Mouse (Mus musculus): ENCODE results near the gene Sf1. TPM values are rescaled to one million over a fixed set of nuclear protein-coding genes. Genes with fewer than 3 reads are reported as not detected.

The Sf1 gene
- polyA plus RNA-seq (2014; fragmentation: Illumina TruSeq; extraction: RNeasy Lipid Tissue Mini Kit (QIAGEN cat#74804); ENCODE audit: low read depth, low replicate concordance): 77.9 TPM

GRCm38 (mm10) chr19:6363411-6364240 lies at the start of gene Sf1:
Gene Sf1, plus strand, starts transcription at chr19:6363690.

DNA sequence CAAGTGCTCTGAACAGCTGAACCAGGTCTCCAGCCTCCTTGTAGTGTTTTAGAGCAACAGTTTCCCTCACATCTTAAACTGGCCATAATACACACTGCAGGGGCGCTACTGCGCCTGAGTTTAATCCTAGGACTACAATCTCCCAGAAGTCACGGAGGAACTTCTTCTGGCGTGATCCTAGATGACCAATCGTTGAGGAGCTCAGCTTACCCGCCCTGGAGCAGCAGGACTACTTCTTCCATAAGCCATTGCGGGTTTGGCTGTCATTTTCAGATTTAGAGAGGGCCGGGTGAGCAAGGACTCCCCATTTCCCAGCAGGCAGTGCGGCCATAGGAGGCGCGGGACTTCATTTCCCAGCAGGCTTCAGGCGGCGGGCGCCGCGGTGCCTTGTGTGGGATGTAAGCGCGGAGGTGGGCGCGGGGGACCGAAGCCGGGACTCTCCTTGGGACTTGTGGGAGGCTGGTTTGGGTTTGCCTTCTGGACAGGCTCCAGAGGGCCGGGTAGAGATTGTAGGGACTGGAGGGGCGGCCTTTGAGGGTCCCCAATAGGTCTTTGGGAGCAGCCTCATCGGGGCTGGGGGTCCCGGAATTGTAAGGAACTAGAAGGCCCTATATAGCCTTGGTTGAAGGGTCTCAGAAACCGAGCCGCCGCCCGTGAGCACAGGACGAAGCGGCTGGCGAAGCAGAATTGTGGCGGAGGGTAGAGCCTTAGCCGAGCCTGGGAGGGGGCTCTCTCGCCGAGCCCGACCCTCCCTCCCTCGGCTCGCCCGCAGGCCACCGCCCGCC lies 28.6 kb upstream of the Sf1 start, which contains the start of gene Men1:
Gene Men1 (plus strand): TSS at position 307 of the 785 bp plus-strand sequence.

GRCm38 (mm10) chr19:6340524-6341452 lies 22.7 kb upstream of the Sf1 start, which contains the start of gene Map4k2:
Gene Map4k2, plus strand, starts transcription at chr19:6341135.

GRCm38 (mm10) chr19:6384128-6384527 lies 20.6 kb downstream of the Sf1 start, which contains the start of gene Pygm:
Gene Pygm, plus strand, starts transcription at chr19:6384399.

DNA sequence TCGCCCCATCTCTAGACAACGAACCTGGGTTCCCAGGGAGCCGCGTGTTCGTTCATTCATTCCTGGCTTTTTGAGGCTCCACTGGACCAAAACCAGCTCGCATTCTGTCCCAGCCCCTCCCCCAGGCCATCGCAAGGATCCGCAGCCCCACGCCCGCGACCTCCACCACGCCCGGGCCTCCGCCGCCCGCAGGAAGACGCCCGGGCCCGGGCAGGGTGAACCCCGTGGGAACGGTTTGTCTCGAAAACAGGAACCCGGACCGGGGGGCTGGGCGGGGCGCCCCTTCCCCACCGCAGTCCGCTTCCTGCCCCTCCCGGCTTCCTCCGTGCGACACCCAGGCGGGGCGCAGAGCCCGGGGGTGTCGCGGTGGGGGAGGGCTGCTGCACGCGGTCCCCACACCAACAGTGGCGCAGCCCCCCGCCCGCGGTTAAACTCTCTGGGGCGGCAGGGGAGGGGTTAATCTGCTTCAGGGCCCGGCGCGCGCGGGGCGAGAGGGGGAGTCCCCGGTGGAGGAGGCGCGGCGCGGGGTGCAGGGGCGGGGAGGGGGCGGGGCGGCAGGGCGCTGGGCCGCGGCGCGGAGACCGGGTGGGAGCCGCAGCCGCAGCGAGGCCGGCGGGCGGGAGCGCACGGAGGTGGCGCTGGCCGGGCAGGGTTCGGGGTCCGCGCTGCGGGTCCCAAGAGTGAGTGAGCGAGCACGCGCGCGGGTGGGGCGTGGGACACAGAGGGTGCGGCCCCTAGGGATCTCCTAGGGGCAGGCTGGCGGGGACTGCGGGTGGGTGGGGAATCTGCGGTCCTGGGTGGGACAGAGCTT lies 36.0 kb downstream of the Sf1 start, which contains the start of gene Rasgrp2:
Gene Rasgrp2 (plus strand): TSS at position 56 of the 811 bp plus-strand sequence.

DNA sequence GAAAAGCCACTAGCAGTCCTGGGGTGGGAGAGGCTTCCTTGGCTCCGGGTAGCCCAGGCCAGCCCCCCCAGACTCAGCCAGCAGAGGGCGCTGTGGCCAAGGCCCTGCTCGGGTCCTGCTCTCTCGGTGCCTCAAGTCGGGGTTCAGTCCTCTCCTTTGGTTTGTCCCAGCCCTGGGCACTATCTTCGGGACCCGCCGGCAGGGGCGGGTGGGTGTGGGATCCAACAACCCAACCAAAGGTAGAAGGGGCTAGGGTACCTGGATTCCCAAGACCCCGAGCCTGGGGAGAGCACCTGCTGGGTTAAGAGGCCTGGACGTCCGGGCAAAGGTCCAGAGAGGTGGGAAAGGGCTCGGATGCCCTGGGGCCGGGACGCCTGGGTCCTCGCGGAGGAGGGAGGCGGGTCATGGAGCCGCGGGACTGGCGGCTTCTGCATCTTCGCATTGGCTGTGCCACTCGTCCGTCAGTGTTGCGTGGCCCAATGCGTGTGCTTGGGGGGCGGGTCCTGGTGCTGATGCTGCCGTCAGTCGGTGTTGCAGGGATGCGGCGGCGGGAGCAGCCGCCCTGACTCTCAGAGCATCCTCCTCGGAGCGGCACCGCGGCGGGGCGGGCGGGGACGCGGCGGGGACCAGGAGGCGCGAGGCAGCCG lies 54.9 kb downstream of the Sf1 start, which contains the start of gene Nrxn2:
Gene Nrxn2 (plus strand): TSS at position 499 of the 647 bp plus-strand sequence.

Other genes starting within 250 kb of the Sf1 start
- gene Sac3d1, start 245.0 kb upstream of the Sf1 start, polyA plus RNA-seq (2014; fragmentation: Illumina TruSeq; extraction: RNeasy Lipid Tissue Mini Kit (QIAGEN cat#74804); ENCODE audit: low read depth, low replicate concordance): not detected
- 3.0 TPM for gene Snx15, start 235.4 kb upstream of the Sf1 start, polyA plus RNA-seq (2014; fragmentation: Illumina TruSeq; extraction: RNeasy Lipid Tissue Mini Kit (QIAGEN cat#74804); ENCODE audit: low read depth, low replicate concordance)
- gene Batf2, start 222.7 kb upstream of the Sf1 start, polyA plus RNA-seq (2014; fragmentation: Illumina TruSeq; extraction: RNeasy Lipid Tissue Mini Kit (QIAGEN cat#74804); ENCODE audit: low read depth, low replicate concordance): not detected
- 0.49 TPM for gene Arl2, start 222.1 kb upstream of the Sf1 start, polyA plus RNA-seq (2014; fragmentation: Illumina TruSeq; extraction: RNeasy Lipid Tissue Mini Kit (QIAGEN cat#74804); ENCODE audit: low read depth, low replicate concordance)
- gene Majin, start 179.3 kb upstream of the Sf1 start, polyA plus RNA-seq (2014; fragmentation: Illumina TruSeq; extraction: RNeasy Lipid Tissue Mini Kit (QIAGEN cat#74804); ENCODE audit: low read depth, low replicate concordance): not detected
- not detected for gene Gpha2, start 137.3 kb upstream of the Sf1 start, polyA plus RNA-seq (2014; fragmentation: Illumina TruSeq; extraction: RNeasy Lipid Tissue Mini Kit (QIAGEN cat#74804); ENCODE audit: low read depth, low replicate concordance)
- gene Ppp2r5b, start 127.8 kb upstream of the Sf1 start, polyA plus RNA-seq (2014; fragmentation: Illumina TruSeq; extraction: RNeasy Lipid Tissue Mini Kit (QIAGEN cat#74804); ENCODE audit: low read depth, low replicate concordance): 0.57 TPM
- not detected for gene Atg2a, start 122.0 kb upstream of the Sf1 start, polyA plus RNA-seq (2014; fragmentation: Illumina TruSeq; extraction: RNeasy Lipid Tissue Mini Kit (QIAGEN cat#74804); ENCODE audit: low read depth, low replicate concordance)
- gene Ehd1, start 87.0 kb upstream of the Sf1 start, polyA plus RNA-seq (2014; fragmentation: Illumina TruSeq; extraction: RNeasy Lipid Tissue Mini Kit (QIAGEN cat#74804); ENCODE audit: low read depth, low replicate concordance): 15.1 TPM
- 3.2 TPM for gene Cdc42bpg, start 57.2 kb upstream of the Sf1 start, polyA plus RNA-seq (2014; fragmentation: Illumina TruSeq; extraction: RNeasy Lipid Tissue Mini Kit (QIAGEN cat#74804); ENCODE audit: low read depth, low replicate concordance)
- gene Men1, start 28.7 kb upstream of the Sf1 start, polyA plus RNA-seq (2014; fragmentation: Illumina TruSeq; extraction: RNeasy Lipid Tissue Mini Kit (QIAGEN cat#74804); ENCODE audit: low read depth, low replicate concordance): 4.2 TPM
- gene Map4k2, start 22.6 kb upstream of the Sf1 start, polyA plus RNA-seq (2014; fragmentation: Illumina TruSeq; extraction: RNeasy Lipid Tissue Mini Kit (QIAGEN cat#74804); ENCODE audit: low read depth, low replicate concordance): 5.5 TPM
- 4.2 TPM for gene Pygm, start 20.7 kb downstream of the Sf1 start, polyA plus RNA-seq (2014; fragmentation: Illumina TruSeq; extraction: RNeasy Lipid Tissue Mini Kit (QIAGEN cat#74804); ENCODE audit: low read depth, low replicate concordance)
- gene Rasgrp2, start 35.6 kb downstream of the Sf1 start, polyA plus RNA-seq (2014; fragmentation: Illumina TruSeq; extraction: RNeasy Lipid Tissue Mini Kit (QIAGEN cat#74804); ENCODE audit: low read depth, low replicate concordance): 3.5 TPM
- gene Nrxn2, start 55.0 kb downstream of the Sf1 start, polyA plus RNA-seq (2014; fragmentation: Illumina TruSeq; extraction: RNeasy Lipid Tissue Mini Kit (QIAGEN cat#74804); ENCODE audit: low read depth, low replicate concordance): not detected
- gene Slc22a12, start 179.3 kb downstream of the Sf1 start, polyA plus RNA-seq (2014; fragmentation: Illumina TruSeq; extraction: RNeasy Lipid Tissue Mini Kit (QIAGEN cat#74804); ENCODE audit: low read depth, low replicate concordance): 48.4 TPM

All from kidney, adult 10 weeks (tissue).